Mouse (Mus musculus): ENCODE measurements around the gene Flnb. TPM values are rescaled to one million over a fixed set of nuclear protein-coding genes. Genes with fewer than 3 reads are reported as not detected.

Flnb gene
- polyA plus RNA-seq, 1 experiment from 2014 or later = 12.0 TPM

DNA sequence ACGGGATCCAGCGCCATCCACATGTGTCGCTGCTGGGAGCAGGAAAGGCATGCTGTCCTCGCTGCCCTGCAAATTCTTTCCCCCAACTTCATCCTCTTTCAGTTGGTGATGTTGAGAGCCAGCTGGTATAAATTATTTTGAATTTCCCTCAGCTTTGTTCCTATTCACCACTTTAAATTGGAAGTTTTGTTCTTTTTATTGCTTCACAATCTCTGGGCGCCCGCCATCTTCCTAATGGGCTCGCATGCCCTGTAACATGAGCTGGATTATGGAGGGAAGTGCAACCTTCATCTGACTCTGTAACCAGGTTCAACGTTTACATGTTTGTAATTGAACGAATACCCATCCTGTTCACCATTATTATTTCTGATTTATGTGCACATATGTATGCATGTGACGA lies 38.6 kb downstream of the Flnb start:
- ATAC-seq (ENCODE audit: low FRiP score) (no peak), DNase-seq (ENCODE audit: low spot score, missing footprints) (no peak)
- Histone ChIP-seq H3K9me3 (ENCODE audit: control insufficient read depth, low read length) (no peaks in the 10 kb centered on the region), H3K27me3 (ENCODE audit: control insufficient read depth, insufficient read depth, low read length) (no peaks in the 10 kb centered on the region), H3K36me3 (ENCODE audit: control insufficient read depth, insufficient read depth, low read length) (no peaks in the 10 kb centered on the region), H3K9ac (ENCODE audit: low read length) (no peak overlapping the region), H3K27ac (ENCODE audit: low read depth, low read length) (no peak overlapping the region), H3K4me2 (no peak overlapping the region), H3K4me3 (ENCODE audit: low read depth, low read length) (no peak overlapping the region), H3K4me1 (ENCODE audit: control insufficient read depth, insufficient read depth, low read length) (peaks cover 5% of the 10 kb centered on the region)
- 86% methylated on average over 10 of the region's 10 CpGs for WGBS

DNA sequence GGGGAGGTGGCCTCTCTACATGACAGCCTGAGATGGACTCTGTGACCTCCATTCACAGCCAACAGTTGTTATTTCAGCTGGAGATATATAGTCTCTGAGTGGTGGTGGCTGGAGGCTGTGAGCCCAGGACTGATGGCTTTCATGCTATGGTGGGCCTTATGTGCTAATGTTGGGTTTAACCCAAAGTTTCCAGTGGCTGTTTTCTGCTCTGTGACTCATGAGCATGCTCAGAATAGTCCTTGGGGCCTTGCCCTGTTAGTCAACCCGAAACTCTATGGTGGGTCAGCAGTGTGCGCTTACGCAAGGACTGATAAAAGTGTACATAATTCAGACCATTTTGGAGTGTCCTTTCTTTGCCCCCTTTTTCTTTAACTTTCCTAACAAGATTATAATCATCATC lies 40.1 kb downstream of the Flnb start:
- WGBS = 98% methylated on average over 3 of the region's 3 CpGs
- no peak for DNase-seq (ENCODE audit: low spot score, missing footprints)
- H3K9me3 ChIP-seq (ENCODE audit: control insufficient read depth, low read length) = no peaks in the 10 kb centered on the region

DNA sequence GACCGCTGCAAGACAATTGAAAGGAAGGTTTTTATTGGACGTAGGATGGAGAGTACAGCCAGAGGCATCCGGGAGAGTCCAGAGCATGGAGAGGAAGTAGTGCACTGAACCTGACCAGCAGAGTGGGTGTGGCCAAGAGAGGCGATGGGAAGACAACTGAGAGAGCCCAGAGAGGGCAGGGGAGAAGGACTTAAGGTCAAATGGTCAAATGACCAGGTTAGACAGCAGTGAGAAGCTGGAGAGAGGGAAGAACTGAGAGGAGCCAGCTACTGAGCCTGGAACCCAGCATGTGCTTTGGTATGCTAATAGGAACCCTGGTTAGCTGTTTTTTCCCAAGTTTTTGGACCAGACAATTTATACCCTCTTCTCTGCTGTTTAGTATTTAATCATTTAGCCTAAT lies 40.7 kb downstream of the Flnb start:
- H3K9ac ChIP-seq (ENCODE audit: low read length) = no peak overlapping the region
- 66% methylated on average over 4 of the region's 4 CpGs for whole genome bisulfite sequencing
- H3K9me3 ChIP-seq (ENCODE audit: control insufficient read depth, low read length) = no peaks in the 10 kb centered on the region
- H3K36me3 ChIP-seq (ENCODE audit: control insufficient read depth, insufficient read depth, low read length) = no peaks in the 10 kb centered on the region
- H3K4me3 ChIP-seq (ENCODE audit: low read depth, low read length) = no peak overlapping the region
- ATAC-seq (ENCODE audit: low FRiP score) (no peak), DNase-seq (ENCODE audit: low spot score, missing footprints) (no peak)
- H3K4me2 ChIP-seq = no peak overlapping the region
- H3K27ac ChIP-seq (ENCODE audit: low read depth, low read length) = no peak overlapping the region
- no peaks in the 10 kb centered on the region for H3K27me3 ChIP-seq (ENCODE audit: control insufficient read depth, insufficient read depth, low read length)
- H3K4me1 ChIP-seq (ENCODE audit: control insufficient read depth, insufficient read depth, low read length) = 0 out of 2 replicates have a peak, but pooled peaks cover 2% of the 10 kb centered on the region

More for the DNA sequence above, 40.1 kb downstream of the Flnb start:
- 0 out of 2 replicates have a peak, but pooled peaks cover 2% of the 10 kb centered on the region for H3K4me1 ChIP-seq (ENCODE audit: control insufficient read depth, insufficient read depth, low read length)
- H3K36me3 ChIP-seq (ENCODE audit: control insufficient read depth, insufficient read depth, low read length) = no peaks in the 10 kb centered on the region
- H3K4me3 ChIP-seq (ENCODE audit: low read depth, low read length) = no peak overlapping the region
- no peak overlapping the region for H3K9ac ChIP-seq (ENCODE audit: low read length)
- no peaks in the 10 kb centered on the region for H3K27me3 ChIP-seq (ENCODE audit: control insufficient read depth, insufficient read depth, low read length)
- H3K27ac ChIP-seq (ENCODE audit: low read depth, low read length) = no peak overlapping the region
- no peak for ATAC-seq (ENCODE audit: low FRiP score)
- H3K4me2 ChIP-seq = no peak overlapping the region

DNA sequence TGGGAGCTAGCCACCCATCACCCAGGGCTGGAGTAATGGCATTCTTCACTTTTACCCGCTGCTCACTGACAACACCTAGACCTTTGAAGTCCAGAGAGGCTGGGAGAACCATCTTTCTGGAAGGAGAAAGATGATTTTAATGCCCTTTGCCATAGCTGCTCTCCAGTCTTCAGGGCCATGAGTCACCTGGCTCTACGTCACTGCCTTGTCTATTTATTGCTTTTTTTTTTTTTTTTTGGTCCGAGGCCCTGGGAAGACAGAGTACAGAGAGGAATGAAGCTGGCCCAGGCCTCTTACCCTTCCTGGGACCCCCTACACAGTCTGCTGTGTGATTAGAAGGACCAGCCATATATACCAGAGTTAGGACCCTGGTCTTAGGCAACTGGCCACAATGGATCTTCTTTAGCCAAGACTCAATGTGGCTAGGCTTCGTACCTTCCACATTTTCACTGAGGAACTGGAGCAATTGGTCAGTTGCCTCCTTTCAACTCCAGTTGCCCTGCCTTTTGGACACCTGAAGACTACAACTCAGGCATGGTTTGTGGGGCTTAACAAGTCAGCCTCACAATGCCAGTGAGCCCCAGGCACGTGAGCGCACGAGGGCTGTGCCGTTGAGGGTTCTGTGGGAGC lies 42.9 kb downstream of the Flnb start:
- Histone ChIP-seq H3K27ac (ENCODE audit: low read depth, low read length) (no peak overlapping the region), H3K9me3 (ENCODE audit: control insufficient read depth, low read length) (no peaks in the 10 kb centered on the region), H3K36me3 (ENCODE audit: control insufficient read depth, insufficient read depth, low read length) (no peaks in the 10 kb centered on the region), H3K9ac (ENCODE audit: low read length) (no peak overlapping the region), H3K4me1 (ENCODE audit: control insufficient read depth, insufficient read depth, low read length) (0 out of 2 replicates have a peak, but pooled peaks cover 2% of the 10 kb centered on the region), H3K27me3 (ENCODE audit: control insufficient read depth, insufficient read depth, low read length) (no peaks in the 10 kb centered on the region), H3K4me2 (no peak overlapping the region), H3K4me3 (ENCODE audit: low read depth, low read length) (no peak overlapping the region)
- ATAC-seq (ENCODE audit: low FRiP score) (no peak), DNase-seq (ENCODE audit: low spot score, missing footprints) (no peak)
- 90% methylated on average over 8 of the region's 8 CpGs for WGBS

DNA sequence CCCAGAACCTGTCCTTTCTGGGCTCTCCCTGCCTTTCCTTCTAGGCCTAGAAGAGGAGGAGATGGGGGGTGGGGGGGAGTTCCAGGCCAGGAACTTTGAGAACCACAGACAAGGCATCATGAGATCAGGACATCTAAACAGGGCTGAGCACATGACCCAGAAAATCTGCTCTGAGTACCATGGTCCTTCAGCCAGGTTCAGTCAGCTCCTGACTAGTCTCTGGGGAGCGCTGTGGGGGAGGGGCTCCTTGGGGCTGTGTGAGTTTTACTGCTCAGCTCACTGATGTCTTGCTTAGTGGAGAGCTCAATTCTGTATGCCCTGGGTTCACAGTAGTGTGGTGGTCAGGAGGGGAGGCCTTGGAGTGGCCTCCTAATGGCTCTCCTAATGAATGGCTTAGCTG lies 43.5 kb downstream of the Flnb start:
- H3K36me3 ChIP-seq (ENCODE audit: control insufficient read depth, insufficient read depth, low read length) = no peaks in the 10 kb centered on the region
- H3K9ac ChIP-seq (ENCODE audit: low read length) = no peak overlapping the region
- 100% methylated on average over 1 of the region's 1 CpGs for WGBS
- no peak for ATAC-seq (ENCODE audit: low FRiP score)
- H3K4me1 ChIP-seq (ENCODE audit: control insufficient read depth, insufficient read depth, low read length) = 0 out of 2 replicates have a peak, but pooled peaks cover 2% of the 10 kb centered on the region
- H3K27ac ChIP-seq (ENCODE audit: low read depth, low read length) = no peak overlapping the region
- H3K27me3 ChIP-seq (ENCODE audit: control insufficient read depth, insufficient read depth, low read length) = no peaks in the 10 kb centered on the region
- H3K9me3 ChIP-seq (ENCODE audit: control insufficient read depth, low read length) = no peaks in the 10 kb centered on the region
- H3K4me3 ChIP-seq (ENCODE audit: low read depth, low read length) = no peak overlapping the region
- DNase-seq (ENCODE audit: low spot score, missing footprints) = peak; percentile 77
- no peak overlapping the region for H3K4me2 ChIP-seq

DNA sequence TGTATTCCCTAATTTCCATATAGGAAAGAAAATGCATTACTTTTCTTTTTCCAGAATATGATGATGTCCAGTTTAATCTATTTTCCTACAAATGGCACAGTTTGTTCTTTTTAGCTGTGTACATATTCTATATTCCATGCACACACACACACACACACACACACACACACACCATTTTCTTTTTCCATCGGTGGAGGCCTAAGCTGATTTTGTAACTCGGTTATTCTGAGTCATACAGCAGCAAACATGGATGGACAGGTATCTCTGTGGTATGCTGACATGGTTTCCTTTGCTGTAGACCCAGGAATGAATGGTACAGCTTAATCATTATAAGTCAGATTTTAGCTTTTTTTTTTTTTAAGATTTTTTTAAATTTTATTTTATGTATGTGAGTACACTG lies 44.5 kb downstream of the Flnb start:
- Histone ChIP-seq H3K27ac (ENCODE audit: low read depth, low read length) (no peak overlapping the region), H3K27me3 (ENCODE audit: control insufficient read depth, insufficient read depth, low read length) (no peaks in the 10 kb centered on the region), H3K4me1 (ENCODE audit: control insufficient read depth, insufficient read depth, low read length) (no peaks in the 10 kb centered on the region), H3K9ac (ENCODE audit: low read length) (no peak overlapping the region), H3K4me3 (ENCODE audit: low read depth, low read length) (no peak overlapping the region), H3K4me2 (no peak overlapping the region), H3K36me3 (ENCODE audit: control insufficient read depth, insufficient read depth, low read length) (no peaks in the 10 kb centered on the region), H3K9me3 (ENCODE audit: control insufficient read depth, low read length) (no peaks in the 10 kb centered on the region)
- DNase-seq (ENCODE audit: low spot score, missing footprints) (no peak), ATAC-seq (ENCODE audit: low FRiP score) (no peak)
- WGBS = 89% methylated on average over 2 of the region's 2 CpGs

DNA sequence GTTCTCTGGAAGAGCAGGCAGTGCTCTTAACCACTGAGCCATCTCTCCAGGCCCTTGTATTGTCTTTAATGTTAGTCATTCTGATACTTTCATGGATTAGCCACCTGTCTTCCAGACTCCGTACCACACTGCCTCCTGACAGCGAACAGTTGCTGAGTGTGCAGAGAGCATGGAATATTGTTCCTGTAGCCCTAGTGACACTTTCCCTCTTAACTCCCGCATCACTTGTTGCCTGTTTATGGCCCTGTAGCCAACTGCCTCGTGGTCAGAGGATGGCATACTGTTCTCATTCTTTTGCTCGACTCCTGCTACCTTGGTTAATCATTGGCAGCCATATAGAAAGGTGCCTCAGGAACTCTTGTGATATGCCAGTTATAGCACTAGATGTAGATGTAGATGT lies 45.4 kb downstream of the Flnb start:
- Histone ChIP-seq H3K36me3 (ENCODE audit: control insufficient read depth, insufficient read depth, low read length) (no peaks in the 10 kb centered on the region), H3K9ac (ENCODE audit: low read length) (no peak overlapping the region), H3K4me3 (ENCODE audit: low read depth, low read length) (no peak overlapping the region), H3K4me1 (ENCODE audit: control insufficient read depth, insufficient read depth, low read length) (no peaks in the 10 kb centered on the region), H3K9me3 (ENCODE audit: control insufficient read depth, low read length) (no peaks in the 10 kb centered on the region), H3K27ac (ENCODE audit: low read depth, low read length) (no peak overlapping the region), H3K27me3 (ENCODE audit: control insufficient read depth, insufficient read depth, low read length) (no peaks in the 10 kb centered on the region), H3K4me2 (no peak overlapping the region)
- WGBS = 90% methylated on average over 5 of the region's 5 CpGs
- ATAC-seq (ENCODE audit: low FRiP score) = no peak
- no peak for DNase-seq (ENCODE audit: low spot score, missing footprints)

DNA sequence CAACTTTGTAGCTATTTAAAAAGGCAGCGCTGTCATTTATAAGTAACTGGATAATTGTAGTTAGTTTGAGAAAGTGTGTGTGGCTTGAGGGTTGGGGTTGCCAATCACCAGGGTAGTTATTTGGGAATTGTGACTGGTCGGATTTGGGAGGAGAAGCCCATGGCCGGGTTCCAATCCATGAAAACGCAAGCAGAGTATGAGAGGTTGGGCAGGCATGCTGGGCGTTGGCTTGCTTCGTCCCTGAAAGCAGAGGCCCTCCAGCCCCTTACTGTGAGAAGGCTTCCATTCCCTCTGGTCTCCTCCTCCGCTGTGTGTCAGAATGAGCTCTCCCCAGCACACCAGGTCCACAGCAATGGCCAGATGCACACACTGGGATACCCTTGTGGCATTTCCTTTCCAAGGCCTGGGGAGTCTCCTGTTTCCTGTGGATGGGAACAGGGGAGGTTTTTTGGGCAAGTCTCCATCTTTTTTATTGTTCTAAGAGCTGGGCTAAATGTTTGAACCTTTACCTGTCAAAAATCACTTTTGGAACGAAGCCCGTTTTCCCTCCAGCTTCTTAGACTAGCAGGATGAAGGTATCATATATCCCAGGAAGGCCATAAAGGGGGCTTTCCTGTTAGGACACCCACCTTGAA lies 46.2 kb downstream of the Flnb start:
- ATAC-seq (ENCODE audit: low FRiP score) = no peak

DNA sequence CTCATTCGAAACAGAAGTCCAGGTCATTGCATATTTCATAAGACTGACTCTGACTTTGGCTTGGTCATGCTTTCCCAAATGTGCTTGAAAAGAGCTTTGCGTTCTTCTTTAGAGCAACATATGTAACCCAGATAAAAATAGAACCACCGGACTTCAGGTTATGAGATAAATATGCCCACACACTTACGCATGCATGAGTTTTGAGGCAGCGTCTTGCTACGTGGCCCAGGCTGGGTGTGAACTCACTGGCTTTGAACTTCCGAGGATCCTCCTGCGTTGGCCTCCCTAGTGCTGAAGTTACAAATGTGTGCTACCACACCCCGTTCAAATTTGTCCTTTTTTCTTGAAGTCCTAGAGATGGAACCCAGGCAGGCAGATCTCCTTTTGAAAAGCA lies 46.7 kb downstream of the Flnb start:
- peak; percentile 70 for DNase-seq (ENCODE audit: low spot score, missing footprints)
- Histone ChIP-seq H3K4me1 (ENCODE audit: control insufficient read depth, insufficient read depth, low read length) (no peaks in the 10 kb centered on the region), H3K4me2 (no peak overlapping the region), H3K27ac (ENCODE audit: low read depth, low read length) (no peak overlapping the region), H3K9ac (ENCODE audit: low read length) (no peak overlapping the region), H3K27me3 (ENCODE audit: control insufficient read depth, insufficient read depth, low read length) (no peaks in the 10 kb centered on the region), H3K9me3 (ENCODE audit: control insufficient read depth, low read length) (no peaks in the 10 kb centered on the region), H3K4me3 (ENCODE audit: low read depth, low read length) (no peak overlapping the region), H3K36me3 (ENCODE audit: control insufficient read depth, insufficient read depth, low read length) (no peaks in the 10 kb centered on the region)
- ATAC-seq (ENCODE audit: low FRiP score) = no peak
- WGBS = 91% methylated on average over 9 of the region's 9 CpGs

More for the DNA sequence above, 46.2 kb downstream of the Flnb start:
- DNase-seq (ENCODE audit: low spot score, missing footprints) = no peak
- WGBS = 78% methylated on average over 9 of the region's 9 CpGs
- Histone ChIP-seq H3K9ac (ENCODE audit: low read length) (no peak overlapping the region), H3K4me1 (ENCODE audit: control insufficient read depth, insufficient read depth, low read length) (no peaks in the 10 kb centered on the region), H3K27me3 (ENCODE audit: control insufficient read depth, insufficient read depth, low read length) (no peaks in the 10 kb centered on the region), H3K36me3 (ENCODE audit: control insufficient read depth, insufficient read depth, low read length) (no peaks in the 10 kb centered on the region), H3K27ac (ENCODE audit: low read depth, low read length) (no peak overlapping the region), H3K4me2 (no peak overlapping the region), H3K9me3 (ENCODE audit: control insufficient read depth, low read length) (no peaks in the 10 kb centered on the region), H3K4me3 (ENCODE audit: low read depth, low read length) (no peak overlapping the region)

Measured in midbrain, embryonic 11.5 days (tissue).